Mouse (Mus musculus) olfactory bulb, adult 2 months (tissue): ENCODE measurements at regions not wholly inside any gene's neighbourhood (a gene's known extent, or its start where the extent isn't known, plus 50 kb on each side); places are given as distances from the start of the nearest gene placed in this dataset.

Source experiments
- H3K27ac ChIP-seq: fragments of 200-500 bp; 2 replicates; pipeline ENCODE4 v1.5.1; 2012; ENCODE audit warnings: low read depth, low read length; ENCODE audit not compliant: insufficient read depth
- H3K4me1 ChIP-seq: fragments of 200-500 bp; 2 replicates; pipeline ENCODE4 v1.6.1; 2012; ENCODE audit warnings: low read length; ENCODE audit not compliant: control insufficient read depth, insufficient read depth
- H3K4me3 ChIP-seq: fragments of 200-500 bp; 2 replicates; pipeline ENCODE4 v1.5.1; 2012; ENCODE audit warnings: mild to moderate bottlenecking, low read depth, low read length, moderate library complexity; ENCODE audit not compliant: insufficient read depth
- CTCF ChIP-seq: fragments of 200-500 bp; IDR thresholded peaks from 2 replicates; pipeline ENCODE4 v1.5.1; 2012; ENCODE audit warnings: low read depth, mild to moderate bottlenecking, low read length, moderate library complexity; ENCODE audit not compliant: insufficient read depth
- POLR2A ChIP-seq: fragments of 200-500 bp; IDR thresholded peaks from 2 replicates; pipeline ENCODE4 v1.6.1; 2012; ENCODE audit warnings: mild to moderate bottlenecking, low read depth, low read length, moderate library complexity; ENCODE audit not compliant: insufficient read depth
- WGBS: fragments of 180-500 bp; shearing (Covaris S2); methylation state at CpG from one replicate; pipeline ENCODE4 v1.1.7; 2018; 5-methylcytosine and 5-hydroxymethylcytosine counted together

DNA sequence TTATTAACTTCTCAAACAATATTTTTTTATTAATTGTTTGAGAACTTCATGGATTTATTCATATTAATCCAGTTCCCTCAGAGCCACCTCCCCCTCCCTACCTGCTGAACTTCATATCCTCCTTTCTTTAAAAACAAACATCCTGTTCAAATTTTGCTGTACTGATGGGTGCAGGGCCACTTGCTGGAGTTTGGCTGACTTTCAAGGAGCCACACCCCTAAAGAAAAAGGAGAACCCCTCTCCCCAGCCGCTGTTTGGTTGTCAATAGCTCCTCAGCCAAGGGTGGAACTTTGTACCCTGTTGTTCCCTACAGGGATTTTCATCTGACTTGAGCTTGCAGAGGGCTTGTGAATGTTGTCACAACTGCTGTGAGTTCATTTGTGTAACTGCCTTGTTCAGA is 160.0 kb upstream of the Col8a1 start:
- TF ChIP-seq POLR2A (no peak), CTCF (no peak)
- Histone ChIP-seq H3K4me3 (no peak overlapping the region), H3K4me1 (no peaks in the 10 kb centered on the region; the same call in 1 of the 2 replicates), H3K27ac (no peak overlapping the region)
- 68% methylated on average over 1 of the region's 1 CpGs for WGBS

DNA sequence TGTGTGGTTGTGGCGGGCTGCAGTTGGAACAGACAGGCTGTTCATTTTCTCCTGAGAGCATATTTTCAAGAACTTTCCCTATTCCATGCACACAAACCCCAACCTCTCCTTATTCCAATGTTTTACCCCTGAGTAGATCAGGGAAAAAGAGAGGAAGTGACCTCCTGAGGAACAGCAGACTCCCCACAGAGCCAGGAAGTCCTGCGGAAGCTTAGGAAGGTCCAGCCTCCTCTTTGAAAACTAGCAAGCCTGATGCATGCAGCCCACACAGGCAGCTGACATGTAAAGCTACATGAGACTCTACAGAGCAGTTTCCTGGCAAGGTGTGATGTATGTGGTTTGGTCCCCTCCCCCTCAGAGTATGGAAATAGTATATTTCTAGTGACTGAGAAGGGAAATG is 160.9 kb upstream of the Col8a1 start:
- H3K27ac ChIP-seq: no peak overlapping the region
- H3K4me1 ChIP-seq: no peaks in the 10 kb centered on the region; the same call in 1 of the 2 replicates
- H3K4me3 ChIP-seq: no peak overlapping the region
- TF ChIP-seq POLR2A: no peak
- TF ChIP-seq CTCF: no peak
- WGBS: 89% methylated on average over 2 of the region's 2 CpGs

GRCm38 (mm10) chr16:57923447-57924129 is 169.1 kb upstream of the Col8a1 start:
- no peak overlapping the region for H3K4me3 ChIP-seq
- TF ChIP-seq POLR2A (no peak), CTCF (no peak)
- WGBS: 52% methylated on average over 7 of the region's 7 CpGs
- no peak overlapping the region for H3K27ac ChIP-seq
- H3K4me1 ChIP-seq: no peaks in the 10 kb centered on the region

GRCm38 (mm10) chr16:57924130-57924495 is 169.6 kb upstream of the Col8a1 start:
- H3K4me3 ChIP-seq: no peak overlapping the region
- no peaks in the 10 kb centered on the region for H3K4me1 ChIP-seq
- H3K27ac ChIP-seq: no peak overlapping the region
- TF ChIP-seq POLR2A (no peak), CTCF (no peak)
- 39% methylated on average over 4 of the region's 4 CpGs for WGBS

DNA sequence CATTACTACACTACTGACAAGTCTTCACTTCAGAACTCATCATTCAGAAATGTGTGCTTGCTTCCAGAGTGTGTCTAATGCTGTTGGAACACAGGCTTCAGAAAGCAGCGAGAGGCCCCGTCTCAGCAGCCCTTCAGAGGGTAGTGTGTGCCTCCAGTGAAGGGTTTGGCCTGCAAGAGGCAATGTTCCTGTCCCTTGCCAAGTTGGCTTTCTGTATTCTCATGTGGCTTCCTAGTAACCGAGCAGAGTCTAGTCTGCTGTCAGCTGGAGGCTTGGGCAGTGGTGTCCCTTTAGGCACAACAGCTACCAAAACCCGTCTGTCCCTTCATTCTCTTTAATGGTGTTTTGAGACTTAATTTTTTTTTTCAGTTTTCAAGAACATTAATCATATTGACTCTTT is 173.3 kb upstream of the Col8a1 start:
- no peak for TF ChIP-seq POLR2A
- no peak for TF ChIP-seq CTCF
- H3K4me3 ChIP-seq: no peak overlapping the region
- no peak overlapping the region for H3K27ac ChIP-seq
- WGBS: 66% methylated on average over 4 of the region's 4 CpGs
- no peaks in the 10 kb centered on the region for H3K4me1 ChIP-seq

DNA sequence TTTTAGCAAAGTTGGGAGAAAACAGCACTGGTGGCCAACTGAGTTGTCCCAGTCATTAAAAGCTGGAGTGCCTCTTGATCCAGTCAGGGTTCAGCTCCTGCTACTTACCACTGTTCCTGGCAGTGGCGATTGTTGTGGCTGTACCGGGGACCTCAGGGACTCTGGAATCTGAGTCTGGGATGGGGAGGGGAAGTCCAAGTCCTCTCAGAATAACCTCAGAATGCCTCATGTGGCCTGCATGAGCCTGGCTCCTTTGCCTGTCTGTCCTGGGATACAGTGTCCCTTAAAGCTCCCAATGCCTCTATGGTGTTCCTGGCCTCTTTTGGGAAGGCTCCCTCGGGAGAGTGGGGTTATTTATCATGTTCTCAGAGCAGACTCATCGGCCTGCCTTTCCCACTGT is 173.8 kb upstream of the Col8a1 start:
- no peaks in the 10 kb centered on the region for H3K4me1 ChIP-seq
- no peak overlapping the region for H3K4me3 ChIP-seq
- no peak overlapping the region for H3K27ac ChIP-seq
- TF ChIP-seq POLR2A (no peak), CTCF (no peak)
- WGBS: 61% methylated on average over 4 of the region's 4 CpGs

- Histone ChIP-seq H3K4me3 (no peak overlapping the region), H3K27ac (no peak overlapping the region), H3K4me1 (no peaks in the 10 kb centered on the region)
- 65% methylated on average over 12 of the region's 12 CpGs for WGBS
- no peak for TF ChIP-seq CTCF
Measured at GRCm38 (mm10) chr16:57929151-57929764, 174.7 kb upstream of the Col8a1 start.

- H3K4me1 ChIP-seq: no peaks in the 10 kb centered on the region
- no peak overlapping the region for H3K4me3 ChIP-seq
- TF ChIP-seq CTCF (no peak), POLR2A (no peak)
- 38% methylated on average over 6 of the region's 6 CpGs for WGBS
- H3K27ac ChIP-seq: no peak overlapping the region
Measured at GRCm38 (mm10) chr16:57945404-57945803, 190.9 kb upstream of the Col8a1 start.

DNA sequence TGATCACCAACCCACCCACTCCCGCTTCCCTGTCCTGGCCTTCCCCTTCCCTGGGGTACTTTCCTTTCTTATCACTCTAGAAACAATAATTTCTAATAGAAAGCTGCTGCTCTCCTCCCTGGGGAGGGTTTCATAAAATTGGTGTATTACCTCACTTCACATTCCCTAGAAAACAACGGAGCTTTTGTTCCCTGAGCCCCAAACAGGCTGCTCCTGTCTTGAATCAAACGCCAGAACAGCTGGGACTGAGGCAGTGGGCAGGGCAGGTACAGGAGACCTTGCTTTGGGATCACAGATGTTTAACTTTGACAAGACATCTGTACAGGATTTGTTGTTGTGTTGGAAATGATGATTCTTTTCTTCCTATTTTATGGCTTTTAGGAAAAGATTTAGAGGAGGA is 192.8 kb upstream of the Col8a1 start:
- WGBS: 50% methylated on average over 3 of the region's 3 CpGs

GRCm38 (mm10) chr16:57949680-57950079 is 195.1 kb upstream of the Col8a1 start:
- Histone ChIP-seq H3K4me1 (no peaks in the 10 kb centered on the region), H3K27ac (no peak overlapping the region), H3K4me3 (no peak overlapping the region)
- no peak for TF ChIP-seq CTCF
- TF ChIP-seq POLR2A: no peak
- WGBS: 90% methylated on average over 3 of the region's 3 CpGs

More for the DNA sequence above, 192.8 kb upstream of the Col8a1 start:
- Histone ChIP-seq H3K4me3 (no peak overlapping the region), H3K27ac (no peak overlapping the region), H3K4me1 (no peaks in the 10 kb centered on the region)
- TF ChIP-seq CTCF: no peak
- TF ChIP-seq POLR2A: no peak
